Mouse (Mus musculus) thymus, adult 2 months (tissue): ENCODE results near the gene Mllt6. TPM values are rescaled to one million over a fixed set of nuclear protein-coding genes. Genes with fewer than 3 reads are reported as not detected.
"Not testable (repeated sequence)": the region's sequence is repeated elsewhere in the genome, so short reads cannot be mapped to it uniquely, and the experiment has no call there.

ENCODE experiments used
- DNase-seq: peaks from one replicate; pipeline ENCODE4 v3.0.0; 2021
- H3K27ac ChIP-seq: fragments of 200-500 bp; 2 replicates; pipeline ENCODE4 v1.5.1; 2012; ENCODE audit warnings: low read length, control low read depth; ENCODE audit not compliant: control insufficient read depth, insufficient read depth
- H3K27me3 ChIP-seq: fragments of 200-500 bp; 2 replicates; pipeline ENCODE4 v1.6.1; 2012; ENCODE audit warnings: mild to moderate bottlenecking, low read length, moderate library complexity, mixed read lengths; ENCODE audit not compliant: control insufficient read depth, insufficient read depth
- H3K36me3 ChIP-seq: fragments of 200-500 bp; 2 replicates; pipeline ENCODE4 v1.6.1; 2012; ENCODE audit warnings: mild to moderate bottlenecking, low read length, moderate library complexity; ENCODE audit not compliant: control insufficient read depth, insufficient read depth
- H3K4me1 ChIP-seq: fragments of 200-500 bp; replicated peaks from 2 replicates; pipeline ENCODE4 v1.6.1; 2012; ENCODE audit warnings: low read length; ENCODE audit not compliant: control insufficient read depth, insufficient read depth
- H3K4me3 ChIP-seq: fragments of 200-500 bp; 2 replicates; pipeline ENCODE4 v1.5.1; 2012; ENCODE audit warnings: mild to moderate bottlenecking, low read length, control low read depth, moderate library complexity; ENCODE audit not compliant: control insufficient read depth, insufficient read depth
- CTCF ChIP-seq: fragments of 200-500 bp; IDR thresholded peaks from 2 replicates; pipeline ENCODE4 v1.5.1; 2012; ENCODE audit warnings: mild to moderate bottlenecking, control low read depth, low read length, moderate library complexity, borderline replicate concordance; ENCODE audit not compliant: control insufficient read depth, poor library complexity, insufficient read depth; ENCODE audit errors: extremely low read depth
- POLR2A ChIP-seq: fragments of 200-500 bp; IDR thresholded peaks from 2 replicates; pipeline ENCODE4 v1.6.1; 2012; ENCODE audit warnings: mild to moderate bottlenecking, low read length, control low read depth, moderate library complexity; ENCODE audit not compliant: control insufficient read depth, poor library complexity, insufficient read depth; ENCODE audit errors: extremely low read depth
- WGBS: fragments of 180-500 bp; shearing (Covaris S2); methylation state at CpG from one replicate; pipeline ENCODE4 v1.1.7; 2018; 5-methylcytosine and 5-hydroxymethylcytosine counted together
- polyA plus RNA-seq: library from polyadenylated mRNA; depleted of rRNA; stranded (reverse); fragments of >200 nt; gene quantifications from 2 replicates; pipeline ENCODE4 v1.2.3, GENCODE M21; 2012

Mllt6 gene
- polyA plus RNA-seq, 1 experiment = 89.5 TPM

GRCm38 (mm10) chr11:97656269-97656971, 6.8 kb upstream of the Mllt6 start:
- Histone ChIP-seq H3K36me3 (no peaks in the 10 kb centered on the region), H3K27ac (no peak overlapping the region), H3K4me1 (peaks cover 19% of the 10 kb centered on the region), H3K4me3 (no peak overlapping the region), H3K27me3 (no peaks in the 10 kb centered on the region)
- WGBS = 95% methylated on average over 14 of the region's 14 CpGs
- no peak for TF ChIP-seq CTCF
- no peak for TF ChIP-seq POLR2A
- no peak for DNase-seq

- TF ChIP-seq CTCF (no peak), POLR2A (no peak)
- Histone ChIP-seq H3K27me3 (no peaks in the 10 kb centered on the region), H3K4me1 (peaks cover 29% of the 10 kb centered on the region), H3K36me3 (no peaks in the 10 kb centered on the region), H3K4me3 (no peak overlapping the region), H3K27ac (no peak overlapping the region)
- 83% methylated on average over 5 of the region's 6 CpGs for WGBS
- no peak for DNase-seq
These were observed 5.8 kb upstream of the Mllt6 start for GRCm38 (mm10) chr11:97657184-97657945.

- not testable (repeated sequence) for H3K27ac ChIP-seq, DNase-seq, H3K27me3 ChIP-seq, H3K4me3 ChIP-seq, H3K36me3 ChIP-seq
- 93% methylated on average over 6 of the region's 6 CpGs for WGBS
- peaks cover 33% of the 10 kb centered on the region for H3K4me1 ChIP-seq
These were observed 5.2 kb upstream of the Mllt6 start for GRCm38 (mm10) chr11:97657967-97658366.

- H3K27ac ChIP-seq = no peak overlapping the region; the same call in 1 of the 2 replicates
These were observed 4.4 kb upstream of the Mllt6 start for GRCm38 (mm10) chr11:97658751-97659266.

GRCm38 (mm10) chr11:97659267-97659989, 3.8 kb upstream of the Mllt6 start:
- H3K4me1 ChIP-seq = peaks cover 38% of the 10 kb centered on the region
- TF ChIP-seq CTCF (no peak), POLR2A (no peak)
- H3K4me3 ChIP-seq = peak overlapping the region; percentile 93
- no peaks in the 10 kb centered on the region for H3K27me3 ChIP-seq
- H3K36me3 ChIP-seq = no peaks in the 10 kb centered on the region
- WGBS = 6% methylated on average over 13 of the region's 13 CpGs
- peak overlapping the region; percentile 71 for H3K27ac ChIP-seq
- DNase-seq = no peak

More at GRCm38 (mm10) chr11:97658751-97659266, 4.4 kb upstream of the Mllt6 start:
- H3K4me1 ChIP-seq = peaks cover 33% of the 10 kb centered on the region
- H3K27me3 ChIP-seq = no peaks in the 10 kb centered on the region
- no peaks in the 10 kb centered on the region for H3K36me3 ChIP-seq
- 85% methylated on average over 11 of the region's 11 CpGs for WGBS
- TF ChIP-seq POLR2A (no peak), CTCF (no peak)
- no peak for DNase-seq
- H3K4me3 ChIP-seq = no peak overlapping the region

GRCm38 (mm10) chr11:97659990-97660714, 3.1 kb upstream of the Mllt6 start:
- Histone ChIP-seq H3K4me1 (peaks cover 44% of the 10 kb centered on the region), H3K36me3 (no peaks in the 10 kb centered on the region), H3K4me3 (peak overlapping the region; percentile 93), H3K27me3 (no peaks in the 10 kb centered on the region), H3K27ac (peak overlapping the region; percentile 71)
- DNase-seq = peak; percentile 78
- under 1% methylated on average over 78 of the region's 78 CpGs for WGBS
- TF ChIP-seq CTCF (0 out of 2 replicates have a peak, but pooled peaks have one; percentile 6), POLR2A (peak; percentile 62; the same call in 1 of the 2 replicates)
